Mouse (Mus musculus) brain, embryonic 14.5 days (tissue): Measurements from ENCODE around the gene Grb7.

Experiments used
- CTCF ChIP-seq: fragments of 200-500 bp; IDR thresholded peaks from 2 replicates; pipeline ENCODE4 v1.5.1; 2012; ENCODE audit warnings: inconsistent platforms, mild to moderate bottlenecking, moderate library complexity, borderline replicate concordance; ENCODE audit not compliant: insufficient read depth, insufficient read length; ENCODE audit errors: extremely low read depth
- POLR2A ChIP-seq: fragments of 200-500 bp; IDR thresholded peaks from 2 replicates; pipeline ENCODE4 v1.6.1; 2012; ENCODE audit warnings: mild to moderate bottlenecking, inconsistent platforms, borderline replicate concordance; ENCODE audit not compliant: poor library complexity, insufficient read depth, insufficient read length, severe bottlenecking; ENCODE audit errors: extremely low read depth

- TF ChIP-seq CTCF (no peak), POLR2A (no peak)
Measured at GRCm38 (mm10) chr11:98476434-98476807, 30.2 kb downstream of the Grb7 start.
